Comparison of ENCODE assay signal across 22 mouse cellular contexts in the genomic region with DNA sequence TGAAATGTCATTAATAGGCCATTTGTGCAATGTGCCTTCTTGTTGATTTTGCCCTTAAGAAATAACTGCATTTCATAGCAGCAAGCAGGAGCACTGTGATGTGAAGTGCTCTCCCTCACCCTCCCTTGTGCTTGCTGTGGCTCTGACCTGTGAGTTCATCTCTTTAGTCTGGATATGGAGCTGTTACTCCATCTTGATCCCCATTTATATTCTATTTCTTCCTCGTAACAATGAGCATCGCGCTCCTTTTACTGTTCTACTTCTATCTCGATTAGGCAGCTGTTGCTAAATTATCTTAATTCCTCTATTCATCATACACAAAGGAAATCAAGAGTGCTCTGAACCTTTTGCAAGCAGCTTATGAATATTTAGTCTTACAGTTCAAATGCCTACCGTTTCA.
DNase-seq lines count a peak whose midpoint lies in the region; ATAC-seq and TF ChIP-seq lines count a peak whose summit lies in the region.
"Had no signal": no experiment of that assay in that cellular context is flagged by ENCODE, and none has a peak within 500 bp of the region (broad histone marks: within the 10 kb centered on the region; RNA-seq: fewer than 3 reads in every experiment).

No protein-coding gene starts in this region.

- no peak for DNase-seq in midbrain, postnatal 0 days (ENCODE audit: low spot score)
- DNase-seq in brain, adult 2 months (ENCODE audit: low read depth, low spot score), result peak; percentile 5
- peak; percentile 18 for DNase-seq in forebrain, postnatal 0 days
- no peak for DNase-seq in embryo, embryonic 11 days
- no peak for DNase-seq in gastrocnemius, postnatal 4 days (ENCODE audit: low spot score in 2 of 2)
- DNase-seq: adrenal gland, adult 2 months; adrenal gland, postnatal 36 days; cerebellum, adult 11-12 months; cerebellum, adult 9-10 months; cerebellum, postnatal 25 days; gastrocnemius, postnatal 10 days; heart, adult 2 months; heart, postnatal 14 days had no signal

- no peaks in the 10 kb centered on the region for H3K4me1 ChIP-seq in midbrain, embryonic 12.5 days
- H3K4me1 ChIP-seq in midbrain, postnatal 0 days (ENCODE audit: insufficient read depth, low read length), result no peaks in the 10 kb centered on the region
- no peaks in the 10 kb centered on the region for H3K4me1 ChIP-seq in forebrain, embryonic 13.5 days
- no peaks in the 10 kb centered on the region for H3K4me1 ChIP-seq in forebrain, postnatal 0 days (ENCODE audit: insufficient read depth)
- H3K4me1 ChIP-seq: embryonic facial prominence, embryonic 13.5 days; heart, embryonic 15.5 days; hindbrain, embryonic 13.5 days had no signal

- no peaks in the 10 kb centered on the region for H3K27me3 ChIP-seq in midbrain, embryonic 12.5 days
- H3K27me3 ChIP-seq in midbrain, postnatal 0 days (ENCODE audit: insufficient read depth, low read length), result no peaks in the 10 kb centered on the region
- H3K27me3 ChIP-seq in forebrain, embryonic 13.5 days, result no peaks in the 10 kb centered on the region
- no peaks in the 10 kb centered on the region for H3K27me3 ChIP-seq in forebrain, postnatal 0 days (ENCODE audit: insufficient read depth, low read length)
- H3K27me3 ChIP-seq: CH12.LX; embryonic facial prominence, embryonic 13.5 days; heart, embryonic 15.5 days; hindbrain, embryonic 13.5 days had no signal

- H3K9me3 ChIP-seq in midbrain, embryonic 12.5 days, result no peaks in the 10 kb centered on the region
- no peaks in the 10 kb centered on the region for H3K9me3 ChIP-seq in midbrain, postnatal 0 days (ENCODE audit: low read length)
- no peaks in the 10 kb centered on the region for H3K9me3 ChIP-seq in forebrain, embryonic 13.5 days (replicated peaks)
- no peaks in the 10 kb centered on the region for H3K9me3 ChIP-seq in forebrain, postnatal 0 days (ENCODE audit: low read length)
- H3K9me3 ChIP-seq: embryonic facial prominence, embryonic 13.5 days; heart, embryonic 15.5 days; hindbrain, embryonic 13.5 days had no signal

- H3K27ac ChIP-seq in midbrain, embryonic 12.5 days (replicated peaks), result no peak overlapping the region
- H3K27ac ChIP-seq in midbrain, postnatal 0 days (ENCODE audit: low read depth, low read length), result no peak overlapping the region
- H3K27ac ChIP-seq in forebrain, embryonic 13.5 days, result no peak overlapping the region
- no peak overlapping the region for H3K27ac ChIP-seq in forebrain, postnatal 0 days (ENCODE audit: low read depth, low read length)
- H3K27ac ChIP-seq: embryonic facial prominence, embryonic 13.5 days; heart, adult 2 months; heart, embryonic 15.5 days; hindbrain, embryonic 13.5 days; hindbrain, postnatal 0 days had no signal

- WGBS in midbrain, embryonic 12.5 days, result 51% methylated on average over 5 of the region's 5 CpGs
- WGBS in midbrain, postnatal 0 days, result 39% methylated on average over 5 of the region's 5 CpGs
- 45% methylated on average over 5 of the region's 5 CpGs for WGBS in forebrain, embryonic 13.5 days
- WGBS in forebrain, postnatal 0 days, result 40% methylated on average over 5 of the region's 5 CpGs

- H3K4me2 ChIP-seq in midbrain, embryonic 12.5 days (replicated peaks), result no peak overlapping the region
- no peak overlapping the region for H3K4me2 ChIP-seq in midbrain, postnatal 0 days (ENCODE audit: low read depth, low read length, poor library complexity, severe bottlenecking)
- H3K4me2 ChIP-seq in forebrain, embryonic 13.5 days, result no peak overlapping the region
- H3K4me2 ChIP-seq in forebrain, postnatal 0 days (ENCODE audit: low read depth), result no peak overlapping the region
- H3K4me2 ChIP-seq: embryonic facial prominence, embryonic 13.5 days; heart, embryonic 11.5 days; heart, embryonic 15.5 days; hindbrain, embryonic 13.5 days had no signal

- H3K9ac ChIP-seq in midbrain, embryonic 12.5 days (replicated peaks), result no peak overlapping the region
- H3K9ac ChIP-seq in midbrain, postnatal 0 days (replicated peaks; ENCODE audit: low read length, poor library complexity, severe bottlenecking), result no peak overlapping the region
- no peak overlapping the region for H3K9ac ChIP-seq in forebrain, embryonic 13.5 days
- H3K9ac ChIP-seq in forebrain, postnatal 0 days, result no peak overlapping the region
- H3K9ac ChIP-seq: embryonic facial prominence, embryonic 13.5 days; heart, embryonic 15.5 days; hindbrain, embryonic 13.5 days had no signal

- no peaks in the 10 kb centered on the region for H3K36me3 ChIP-seq in midbrain, embryonic 12.5 days
- H3K36me3 ChIP-seq in midbrain, postnatal 0 days (ENCODE audit: insufficient read depth, low read length), result no peaks in the 10 kb centered on the region
- H3K36me3 ChIP-seq in forebrain, embryonic 13.5 days (ENCODE audit: poor library complexity, severe bottlenecking), result no peaks in the 10 kb centered on the region
- no peaks in the 10 kb centered on the region for H3K36me3 ChIP-seq in forebrain, postnatal 0 days (ENCODE audit: insufficient read depth)
- H3K36me3 ChIP-seq: embryonic facial prominence, embryonic 13.5 days; heart, embryonic 15.5 days; hindbrain, embryonic 13.5 days had no signal

- no peak for TF ChIP-seq CTCF in midbrain, postnatal 0 days (IDR thresholded peaks at IDR 0.05)
- no peak for TF ChIP-seq CTCF in forebrain, postnatal 0 days (IDR thresholded peaks at IDR 0.05; ENCODE audit: low read depth)

- peak; percentile 66 for ATAC-seq in midbrain, embryonic 12.5 days (ENCODE audit: low FRiP score, low read depth)
- no peak for ATAC-seq in midbrain, postnatal 0 days (ENCODE audit: low FRiP score)
- ATAC-seq in forebrain, embryonic 13.5 days, result peak; percentile 83
- peak; percentile 91; the same call in 1 of the 2 replicates for ATAC-seq in forebrain, postnatal 0 days
- ATAC-seq: hindbrain, postnatal 0 days; intestine, embryonic 16.5 days had no signal

- no peak overlapping the region for H3K4me3 ChIP-seq in midbrain, embryonic 12.5 days
- H3K4me3 ChIP-seq in midbrain, postnatal 0 days (ENCODE audit: low read depth, low read length), result no peak overlapping the region
- no peak overlapping the region for H3K4me3 ChIP-seq in forebrain, embryonic 13.5 days
- no peak overlapping the region for H3K4me3 ChIP-seq in forebrain, postnatal 0 days (ENCODE audit: low read depth, low read length)
- H3K4me3 ChIP-seq: embryonic facial prominence, embryonic 13.5 days; heart, adult 2 months; heart, embryonic 15.5 days; hindbrain, embryonic 13.5 days had no signal

Comparison
In these comparisons a context has a peak if more than half of its experiments do, and no peak if none do; other contexts are left out.
1. DNase-seq: peak in brain, adult 2 months (single experiment) and forebrain, postnatal 0 days (single experiment); none in midbrain, postnatal 0 days (single experiment), embryo, embryonic 11 days (single experiment) and gastrocnemius, postnatal 4 days (0 of 2).